Mouse (Mus musculus): ENCODE data around the gene Fut8. TPM values are rescaled to one million over a fixed set of nuclear protein-coding genes. Genes with fewer than 3 reads are reported as not detected.

Gene Fut8
- polyA plus RNA-seq, 1 experiment from 2014 or later, result 24.3 TPM

- WGBS, result 68% methylated on average over 11 of the region's 11 CpGs
- no peaks in the 10 kb centered on the region for H3K36me3 ChIP-seq (ENCODE audit: insufficient read depth, low read length)
- ATAC-seq (ENCODE audit: low FRiP score, low TSS enrichment), result no peak
- no peaks in the 10 kb centered on the region for H3K27me3 ChIP-seq (ENCODE audit: insufficient read depth, low read length)
- no peaks in the 10 kb centered on the region for H3K4me1 ChIP-seq (ENCODE audit: insufficient read depth, low read length)
- no peak overlapping the region for H3K4me3 ChIP-seq (ENCODE audit: low read length)
- H3K9ac ChIP-seq (replicated peaks; ENCODE audit: low read length), result no peak overlapping the region
- H3K27ac ChIP-seq (ENCODE audit: low read length), result no peak overlapping the region
- H3K4me2 ChIP-seq (replicated peaks; ENCODE audit: low read depth, low read length), result no peak overlapping the region
- H3K9me3 ChIP-seq (ENCODE audit: low read length), result no peaks in the 10 kb centered on the region
Measured at GRCm38 (mm10) chr12:77216511-77217192, 21.3 kb upstream of the Fut8 start.

GRCm38 (mm10) chr12:77220616-77221015, 17.3 kb upstream of the Fut8 start:
- 84% methylated on average over 5 of the region's 5 CpGs for WGBS
- Histone ChIP-seq H3K36me3 (ENCODE audit: insufficient read depth, low read length) (no peaks in the 10 kb centered on the region), H3K4me3 (ENCODE audit: low read length) (no peak overlapping the region), H3K4me2 (replicated peaks; ENCODE audit: low read depth, low read length) (no peak overlapping the region), H3K27ac (ENCODE audit: low read length) (no peak overlapping the region), H3K4me1 (ENCODE audit: insufficient read depth, low read length) (no peaks in the 10 kb centered on the region), H3K9ac (replicated peaks; ENCODE audit: low read length) (no peak overlapping the region), H3K9me3 (ENCODE audit: low read length) (no peaks in the 10 kb centered on the region), H3K27me3 (ENCODE audit: insufficient read depth, low read length) (no peaks in the 10 kb centered on the region)
- no peak for ATAC-seq (ENCODE audit: low FRiP score, low TSS enrichment)

- no peak for ATAC-seq (ENCODE audit: low FRiP score, low TSS enrichment)
- no peak overlapping the region for H3K9ac ChIP-seq (replicated peaks; ENCODE audit: low read length)
- H3K4me1 ChIP-seq (ENCODE audit: insufficient read depth, low read length), result no peaks in the 10 kb centered on the region
- H3K9me3 ChIP-seq (ENCODE audit: low read length), result no peaks in the 10 kb centered on the region
- H3K27ac ChIP-seq (ENCODE audit: low read length), result no peak overlapping the region
- no peaks in the 10 kb centered on the region for H3K27me3 ChIP-seq (ENCODE audit: insufficient read depth, low read length)
- H3K4me3 ChIP-seq (ENCODE audit: low read length), result no peak overlapping the region
- WGBS, result 80% methylated on average over 6 of the region's 6 CpGs
- H3K36me3 ChIP-seq (ENCODE audit: insufficient read depth, low read length), result no peaks in the 10 kb centered on the region
- no peak overlapping the region for H3K4me2 ChIP-seq (replicated peaks; ENCODE audit: low read depth, low read length)
Measured at GRCm38 (mm10) chr12:77222272-77222874, 15.6 kb upstream of the Fut8 start.

- no peaks in the 10 kb centered on the region for H3K27me3 ChIP-seq (ENCODE audit: insufficient read depth, low read length)
- no peak for ATAC-seq (ENCODE audit: low FRiP score, low TSS enrichment)
- no peak overlapping the region for H3K4me3 ChIP-seq (ENCODE audit: low read length)
- no peaks in the 10 kb centered on the region for H3K4me1 ChIP-seq (ENCODE audit: insufficient read depth, low read length)
- H3K9ac ChIP-seq (replicated peaks; ENCODE audit: low read length), result no peak overlapping the region
- no peak overlapping the region for H3K27ac ChIP-seq (ENCODE audit: low read length)
- H3K9me3 ChIP-seq (ENCODE audit: low read length), result no peaks in the 10 kb centered on the region
- 85% methylated on average over 3 of the region's 3 CpGs for WGBS
- H3K4me2 ChIP-seq (replicated peaks; ENCODE audit: low read depth, low read length), result no peak overlapping the region
- H3K36me3 ChIP-seq (ENCODE audit: insufficient read depth, low read length), result no peaks in the 10 kb centered on the region
Measured at GRCm38 (mm10) chr12:77223595-77223994, 14.3 kb upstream of the Fut8 start.

- no peaks in the 10 kb centered on the region for H3K4me1 ChIP-seq (ENCODE audit: insufficient read depth, low read length)
- H3K27me3 ChIP-seq (ENCODE audit: insufficient read depth, low read length), result no peaks in the 10 kb centered on the region
- ATAC-seq (ENCODE audit: low FRiP score, low TSS enrichment), result no peak
- H3K27ac ChIP-seq (ENCODE audit: low read length), result no peak overlapping the region
- no peak overlapping the region for H3K4me2 ChIP-seq (replicated peaks; ENCODE audit: low read depth, low read length)
- no peaks in the 10 kb centered on the region for H3K36me3 ChIP-seq (ENCODE audit: insufficient read depth, low read length)
- WGBS, result 89% methylated on average over 4 of the region's 4 CpGs
- no peak overlapping the region for H3K9ac ChIP-seq (replicated peaks; ENCODE audit: low read length)
- no peak overlapping the region for H3K4me3 ChIP-seq (ENCODE audit: low read length)
- no peaks in the 10 kb centered on the region for H3K9me3 ChIP-seq (ENCODE audit: low read length)
Measured at GRCm38 (mm10) chr12:77224121-77224520, 13.8 kb upstream of the Fut8 start.

GRCm38 (mm10) chr12:77224891-77225290, 13.0 kb upstream of the Fut8 start:
- no peaks in the 10 kb centered on the region for H3K27me3 ChIP-seq (ENCODE audit: insufficient read depth, low read length)
- no peak overlapping the region for H3K4me3 ChIP-seq (ENCODE audit: low read length)
- no peak for ATAC-seq (ENCODE audit: low FRiP score, low TSS enrichment)
- no peaks in the 10 kb centered on the region for H3K9me3 ChIP-seq (ENCODE audit: low read length)
- WGBS, result 61% methylated on average over 4 of the region's 4 CpGs
- H3K36me3 ChIP-seq (ENCODE audit: insufficient read depth, low read length), result no peaks in the 10 kb centered on the region
- no peaks in the 10 kb centered on the region for H3K4me1 ChIP-seq (ENCODE audit: insufficient read depth, low read length)
- no peak overlapping the region for H3K4me2 ChIP-seq (replicated peaks; ENCODE audit: low read depth, low read length)
- H3K27ac ChIP-seq (ENCODE audit: low read length), result no peak overlapping the region
- H3K9ac ChIP-seq (replicated peaks; ENCODE audit: low read length), result no peak overlapping the region

GRCm38 (mm10) chr12:77225727-77226126, 12.2 kb upstream of the Fut8 start:
- H3K9ac ChIP-seq (replicated peaks; ENCODE audit: low read length), result no peak overlapping the region
- no peak for ATAC-seq (ENCODE audit: low FRiP score, low TSS enrichment)
- H3K4me2 ChIP-seq (replicated peaks; ENCODE audit: low read depth, low read length), result no peak overlapping the region
- no peak overlapping the region for H3K4me3 ChIP-seq (ENCODE audit: low read length)
- 50% methylated on average over 3 of the region's 3 CpGs for WGBS
- no peak overlapping the region for H3K27ac ChIP-seq (ENCODE audit: low read length)
- no peaks in the 10 kb centered on the region for H3K36me3 ChIP-seq (ENCODE audit: insufficient read depth, low read length)
- H3K27me3 ChIP-seq (ENCODE audit: insufficient read depth, low read length), result no peaks in the 10 kb centered on the region
- no peaks in the 10 kb centered on the region for H3K9me3 ChIP-seq (ENCODE audit: low read length)
- H3K4me1 ChIP-seq (ENCODE audit: insufficient read depth, low read length), result no peaks in the 10 kb centered on the region

GRCm38 (mm10) chr12:77235958-77236357, 2.0 kb upstream of the Fut8 start:
- Histone ChIP-seq H3K4me1 (ENCODE audit: insufficient read depth, low read length) (peaks cover 8% of the 10 kb centered on the region; the same call in 1 of the 2 replicates), H3K36me3 (ENCODE audit: insufficient read depth, low read length) (no peaks in the 10 kb centered on the region), H3K27ac (ENCODE audit: low read length) (no peak overlapping the region), H3K9me3 (ENCODE audit: low read length) (no peaks in the 10 kb centered on the region), H3K4me2 (replicated peaks; ENCODE audit: low read depth, low read length) (no peak overlapping the region), H3K4me3 (ENCODE audit: low read length) (no peak overlapping the region), H3K27me3 (ENCODE audit: insufficient read depth, low read length) (no peaks in the 10 kb centered on the region), H3K9ac (replicated peaks; ENCODE audit: low read length) (no peak overlapping the region)
- no peak for ATAC-seq (ENCODE audit: low FRiP score, low TSS enrichment)
- WGBS, result 70% methylated on average over 4 of the region's 4 CpGs

GRCm38 (mm10) chr12:77238531-77239389, 835 bp downstream of the Fut8 start:
- Histone ChIP-seq H3K27ac (ENCODE audit: low read length) (peak overlapping the region; percentile 92), H3K27me3 (ENCODE audit: insufficient read depth, low read length) (no peaks in the 10 kb centered on the region), H3K4me1 (ENCODE audit: insufficient read depth, low read length) (peaks cover 8% of the 10 kb centered on the region; the same call in 1 of the 2 replicates), H3K9me3 (ENCODE audit: low read length) (no peaks in the 10 kb centered on the region), H3K36me3 (ENCODE audit: insufficient read depth, low read length) (no peaks in the 10 kb centered on the region), H3K9ac (replicated peaks; ENCODE audit: low read length) (peak overlapping the region; percentile 91), H3K4me2 (replicated peaks; ENCODE audit: low read depth, low read length) (peak overlapping the region; percentile 99), H3K4me3 (ENCODE audit: low read length) (peak overlapping the region; percentile 72)
- under 1% methylated on average over 97 of the region's 120 CpGs for WGBS
- ATAC-seq (ENCODE audit: low FRiP score, low TSS enrichment), result peak; percentile 98
